10 mouse cellular contexts compared by ENCODE assay signal in genomic region chr2:26360772-26361171, GRCm38 (mm10). TPM values are rescaled to one million over a fixed set of nuclear protein-coding genes. Genes with fewer than 3 reads are reported as not detected.
DNase-seq lines count a peak whose midpoint lies in the region; ATAC-seq and TF ChIP-seq lines count a peak whose summit lies in the region.
"Had no signal": no experiment of that assay in that cellular context is flagged by ENCODE, and none has a peak within 500 bp of the region (broad histone marks: within the 10 kb centered on the region; RNA-seq: fewer than 3 reads in every experiment).

Gene Card9 (minus strand): TSS chr2:26360918.

- H3K4me2 ChIP-seq in liver, embryonic 16.5 days (ENCODE audit: low read depth, low read length) = peak within 1 kb of the TSS; percentile 39
- no peak within 1 kb of the TSS for H3K4me2 ChIP-seq in stomach, embryonic 15.5 days
- H3K4me2 ChIP-seq: hindbrain, embryonic 13.5 days had no signal

- ATAC-seq in liver, embryonic 16.5 days (ENCODE audit: low read depth) = peak; percentile 37
- ATAC-seq in stomach, embryonic 15.5 days (ENCODE audit: insufficient read depth, low FRiP score, low read depth) = peak; percentile 4; the same call in 1 of the 2 replicates

- H3K9ac ChIP-seq in liver, embryonic 16.5 days (ENCODE audit: low read depth, low read length) = 0 out of 2 replicates have a peak within 1 kb of the TSS, but pooled peaks have one; percentile 15
- no peak within 1 kb of the TSS for H3K9ac ChIP-seq in stomach, embryonic 15.5 days
- H3K9ac ChIP-seq: hindbrain, embryonic 13.5 days had no signal

- no peak for TF ChIP-seq POLR2A in lung, adult 2 months (IDR thresholded peaks at IDR 0.05; ENCODE audit: borderline replicate concordance, extremely low read depth, low read depth, low read length)

- WGBS in lung, adult 2 months = 41% methylated on average over 3 of the region's 3 CpGs
- WGBS in liver, embryonic 16.5 days (ENCODE audit: insufficient replicate concordance) = 20% methylated on average over 3 of the region's 3 CpGs
- 41% methylated on average over 3 of the region's 3 CpGs for WGBS in stomach, embryonic 15.5 days

- peak within 1 kb of the TSS; percentile 41; the same call in 1 of the 2 replicates for H3K27ac ChIP-seq in liver, embryonic 16.5 days (ENCODE audit: low read length)
- H3K27ac ChIP-seq in stomach, embryonic 15.5 days = no peak within 1 kb of the TSS
- H3K27ac ChIP-seq: hindbrain, embryonic 13.5 days had no signal

- no peak for DNase-seq in lung, adult 2 months
- no peak for DNase-seq in lung, postnatal 10 days
- DNase-seq in gonadal fat pad, adult 2 months (ENCODE audit: low read depth) = no peak
- DNase-seq in ovary, adult 18-20 months (ENCODE audit: low spot score) = no peak
- no peak for DNase-seq in adrenal gland, adult 8-10 months
- DNase-seq: midbrain, embryonic 14.5 days; right cerebral cortex, adult 18-20 months had no signal

- 0 out of 2 replicates have a peak, but pooled peaks cover 6% of the 10 kb centered on the region for H3K36me3 ChIP-seq in liver, embryonic 16.5 days (ENCODE audit: control insufficient read depth, insufficient read depth)
- H3K36me3 ChIP-seq in stomach, embryonic 15.5 days = peaks cover 10% of the 10 kb centered on the region; the same call in 1 of the 2 replicates

- no peaks in the 10 kb centered on the region for H3K4me1 ChIP-seq in lung, adult 2 months (ENCODE audit: control insufficient read depth, insufficient read depth, low read length)
- no peaks in the 10 kb centered on the region for H3K4me1 ChIP-seq in liver, embryonic 16.5 days (ENCODE audit: control insufficient read depth, low read depth, low read length)
- H3K4me1 ChIP-seq in stomach, embryonic 15.5 days = no peaks in the 10 kb centered on the region

- no peak for TF ChIP-seq CTCF in lung, adult 2 months (IDR thresholded peaks at IDR 0.05; ENCODE audit: insufficient read depth, low read length)

- H3K9me3 ChIP-seq in liver, embryonic 16.5 days (replicated peaks; ENCODE audit: control insufficient read depth, low read length) = no peaks in the 10 kb centered on the region
- H3K9me3 ChIP-seq in stomach, embryonic 15.5 days = no peaks in the 10 kb centered on the region
- H3K9me3 ChIP-seq: hindbrain, embryonic 13.5 days had no signal

- no peak within 1 kb of the TSS for H3K4me3 ChIP-seq in lung, adult 2 months (replicated peaks; ENCODE audit: extremely low read depth, low read depth, low read length)
- H3K4me3 ChIP-seq in liver, embryonic 16.5 days (ENCODE audit: low read depth, low read length) = peak within 1 kb of the TSS; percentile 44
- H3K4me3 ChIP-seq in stomach, embryonic 15.5 days (replicated peaks) = 0 out of 2 replicates have a peak within 1 kb of the TSS, but pooled peaks have one; percentile 3
- H3K4me3 ChIP-seq: hindbrain, embryonic 13.5 days had no signal

- no peaks in the 10 kb centered on the region for H3K27me3 ChIP-seq in liver, embryonic 16.5 days (ENCODE audit: control insufficient read depth, insufficient read depth, low read depth, low read length)
- no peaks in the 10 kb centered on the region for H3K27me3 ChIP-seq in stomach, embryonic 15.5 days (replicated peaks)
- H3K27me3 ChIP-seq: hindbrain, embryonic 13.5 days had no signal

RNA-seq across cellular contexts. Expression of gene Card9, which starts in this region (rescaled TPM):
- 27.1 and 30.6 TPM in 2 replicates for polyA plus RNA-seq in lung, adult 2 months (2012; rRNA removed)
- polyA plus RNA-seq in gonadal fat pad, adult 2 months (2012; rRNA removed) = 11.8 and 15.7 TPM in 2 replicates
- 1.7 and 3.0 TPM in 2 replicates for polyA plus RNA-seq in liver, embryonic 16.5 days (2015; fragmentation: Nextera tagmentation; extraction: Ambion mirVana)
- polyA plus RNA-seq in stomach, embryonic 15.5 days (2015; fragmentation: Nextera tagmentation; extraction: Ambion mirVana) = 1.6 and 1.8 TPM in 2 replicates
- 1 to 10 TPM; 1.1 to 3.4 (median 2.2) TPM for total RNA-seq in adrenal gland, adult 8-10 months (2022)
